Mouse (Mus musculus): Measurements from ENCODE around the gene Nos1ap.

Nos1ap gene

GRCm38 (mm10) chr1:170416206-170416605 is 173.5 kb downstream of the Nos1ap start:
- no peak for DNase-seq (ENCODE audit: low spot score)

DNA sequence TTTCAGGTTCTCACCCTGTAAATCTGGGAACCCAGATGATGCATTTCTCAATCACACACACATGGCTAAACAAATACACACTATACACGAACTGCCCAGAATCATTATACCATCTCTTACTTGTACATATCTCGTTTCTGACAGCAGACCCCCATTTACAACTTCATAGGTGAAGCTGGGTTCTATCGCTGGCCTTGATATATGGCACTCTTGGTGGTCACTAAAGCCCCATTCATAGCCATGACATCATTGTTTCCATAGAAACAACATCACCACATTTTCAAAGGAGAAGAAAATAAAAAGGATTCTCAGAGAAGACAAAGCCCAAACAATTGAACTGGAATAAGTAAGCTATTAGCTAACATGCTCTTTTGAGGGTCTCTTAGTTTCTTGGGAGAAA is 174.3 kb downstream of the Nos1ap start:
- DNase-seq (ENCODE audit: low spot score) = no peak

GRCm38 (mm10) chr1:170410402-170411191 is 179.1 kb downstream of the Nos1ap start:
- no peak for DNase-seq (ENCODE audit: low spot score)

GRCm38 (mm10) chr1:170409091-170409490 is 180.6 kb downstream of the Nos1ap start:
- no peak for DNase-seq (ENCODE audit: low spot score)

GRCm38 (mm10) chr1:170406921-170407320 is 182.7 kb downstream of the Nos1ap start:
- DNase-seq (ENCODE audit: low spot score) = no peak

GRCm38 (mm10) chr1:170405152-170405551 is 184.5 kb downstream of the Nos1ap start:
- no peak for DNase-seq (ENCODE audit: low spot score)

GRCm38 (mm10) chr1:170402682-170403081 is 187.0 kb downstream of the Nos1ap start:
- DNase-seq (ENCODE audit: low spot score) = no peak

- no peak for DNase-seq (ENCODE audit: low spot score)
Measured at GRCm38 (mm10) chr1:170398866-170399265, 190.8 kb downstream of the Nos1ap start.

GRCm38 (mm10) chr1:170395101-170395500 is 194.6 kb downstream of the Nos1ap start:
- DNase-seq (ENCODE audit: low spot score) = no peak

GRCm38 (mm10) chr1:170394641-170395040 is 195.0 kb downstream of the Nos1ap start:
- no peak for DNase-seq (ENCODE audit: low spot score)

DNA sequence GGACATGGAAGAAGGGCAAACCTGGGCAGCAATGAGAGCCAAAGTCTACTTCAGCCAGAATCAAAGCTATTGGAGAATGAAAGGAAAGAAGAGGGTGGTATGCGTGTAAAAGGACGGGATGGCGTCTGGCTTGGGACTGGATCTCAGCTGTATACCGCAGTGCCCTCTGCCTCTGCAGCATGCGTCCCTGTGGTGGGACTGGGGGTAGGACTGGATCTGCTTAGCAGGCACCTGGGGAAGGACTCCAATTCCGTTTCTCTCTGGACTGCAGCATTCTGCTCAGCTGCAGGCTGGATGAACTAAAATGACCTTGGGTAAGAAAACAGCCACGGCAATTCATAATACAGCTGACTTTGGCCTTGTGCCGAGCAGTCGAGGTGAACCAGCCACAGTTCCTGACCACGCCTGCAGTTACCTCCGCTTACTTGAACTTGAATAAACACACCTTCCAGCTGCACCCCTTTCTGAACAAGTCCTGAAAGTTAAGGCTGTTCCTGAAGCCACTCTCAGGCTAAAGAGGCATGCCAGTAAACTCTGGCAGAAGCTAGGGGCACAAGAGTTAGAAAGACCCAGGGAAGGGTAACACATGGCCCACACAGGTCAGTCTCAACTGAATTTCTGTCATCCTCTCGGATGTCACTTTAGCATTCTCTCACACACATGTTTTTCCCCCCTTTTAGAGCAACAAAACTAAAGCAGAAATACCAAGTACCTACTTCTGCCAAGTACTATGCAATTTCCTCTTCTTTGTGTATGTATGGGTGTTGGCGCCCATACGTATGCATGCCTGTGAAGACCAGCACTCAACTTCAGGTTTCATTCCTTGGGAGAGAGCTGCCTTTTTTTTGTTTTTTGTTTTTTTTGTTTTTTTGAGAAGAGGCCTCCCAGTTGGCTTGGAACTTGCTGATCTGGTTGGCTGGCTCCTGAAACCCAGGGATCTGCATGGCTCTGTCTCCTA is 196.6 kb downstream of the Nos1ap start:
- DNase-seq (ENCODE audit: low spot score) = no peak

GRCm38 (mm10) chr1:170387180-170387912 is 202.3 kb downstream of the Nos1ap start:
- no peak for DNase-seq (ENCODE audit: low spot score)

- no peak for DNase-seq (ENCODE audit: low spot score)
Measured at GRCm38 (mm10) chr1:170385416-170385815, 204.2 kb downstream of the Nos1ap start.

DNA sequence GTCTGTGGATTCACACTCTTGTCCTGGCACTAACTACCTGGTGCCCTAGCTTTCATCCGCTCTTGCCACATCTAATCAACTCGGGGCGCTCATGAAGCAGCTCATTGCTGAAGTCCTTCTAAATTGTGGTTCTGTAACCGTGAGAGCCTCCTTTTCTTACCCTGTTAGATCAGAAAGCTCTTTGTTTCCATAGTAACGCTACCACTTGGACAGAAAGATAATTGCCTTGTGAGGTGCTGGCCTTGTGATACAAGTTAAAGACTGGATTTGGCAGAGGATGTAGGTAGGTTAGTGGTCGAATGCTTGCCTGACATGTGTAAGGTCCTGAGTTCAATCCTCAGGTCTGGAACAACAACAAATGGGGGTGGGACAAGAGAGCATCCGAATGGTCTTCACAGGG is 206.1 kb downstream of the Nos1ap start:
- no peak for DNase-seq (ENCODE audit: low spot score)

GRCm38 (mm10) chr1:170381457-170381856 is 208.2 kb downstream of the Nos1ap start:
- DNase-seq (ENCODE audit: low spot score) = no peak

DNA sequence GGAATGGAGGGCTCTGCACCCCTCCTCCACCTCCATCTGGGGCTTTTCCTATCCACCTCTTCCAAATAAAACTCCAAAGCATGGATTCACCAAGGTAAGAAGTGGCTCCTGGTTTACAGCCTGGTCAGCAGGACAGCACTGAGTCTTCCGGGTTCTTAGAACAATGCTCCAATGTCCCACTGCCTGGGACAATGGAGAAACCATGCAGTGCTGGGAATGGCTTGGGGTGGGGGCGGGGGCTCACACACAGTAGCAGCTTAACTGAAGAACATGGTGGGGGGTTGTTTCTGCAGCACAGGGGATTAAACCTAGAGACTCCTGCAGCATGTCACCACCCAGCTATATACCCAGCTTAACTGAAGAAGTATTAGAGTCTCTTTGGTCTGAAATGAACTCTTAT is 209.2 kb downstream of the Nos1ap start:
- DNase-seq (ENCODE audit: low spot score) = no peak

DNA sequence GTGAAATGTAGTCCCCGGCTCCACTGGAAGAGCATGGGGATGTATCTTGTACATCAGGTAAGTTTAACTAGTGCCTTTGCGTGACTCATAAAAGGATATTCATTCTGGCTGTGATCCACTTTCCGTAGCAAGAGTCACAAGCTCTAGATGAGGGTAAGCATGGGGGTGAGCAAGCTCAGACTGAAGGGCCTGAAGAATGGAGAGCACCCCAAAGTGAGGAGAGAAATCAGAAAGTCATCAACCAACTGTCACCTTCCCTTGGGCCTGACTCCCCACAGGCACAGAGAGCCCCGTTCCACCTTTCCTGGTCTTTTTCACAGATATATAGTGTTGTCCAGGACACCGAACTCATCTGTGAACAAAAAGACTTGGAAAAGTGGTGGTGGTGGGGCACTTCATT is 213.9 kb downstream of the Nos1ap start:
- DNase-seq (ENCODE audit: low spot score) = no peak

DNA sequence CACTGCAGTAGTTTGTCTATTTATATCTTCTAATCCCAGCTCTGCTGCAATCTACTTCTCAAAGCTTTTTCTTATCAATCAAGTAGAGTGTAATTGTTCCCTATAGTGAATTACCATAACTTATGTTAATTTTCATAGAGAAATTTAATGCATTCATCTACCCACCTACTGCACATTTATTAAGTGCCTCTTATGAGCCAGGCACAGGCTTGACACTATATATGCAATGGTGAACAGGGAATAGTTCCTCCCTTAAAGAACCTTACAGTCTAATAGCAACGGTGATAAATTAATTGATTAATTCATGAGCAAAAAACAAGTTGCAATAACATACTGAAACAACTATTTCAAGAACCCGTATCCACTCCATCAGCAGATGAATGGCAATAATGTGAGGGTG is 215.9 kb downstream of the Nos1ap start:
- DNase-seq (ENCODE audit: low spot score) = no peak

- no peak for DNase-seq (ENCODE audit: low spot score)
Measured at GRCm38 (mm10) chr1:170371191-170371792, 218.4 kb downstream of the Nos1ap start.

DNA sequence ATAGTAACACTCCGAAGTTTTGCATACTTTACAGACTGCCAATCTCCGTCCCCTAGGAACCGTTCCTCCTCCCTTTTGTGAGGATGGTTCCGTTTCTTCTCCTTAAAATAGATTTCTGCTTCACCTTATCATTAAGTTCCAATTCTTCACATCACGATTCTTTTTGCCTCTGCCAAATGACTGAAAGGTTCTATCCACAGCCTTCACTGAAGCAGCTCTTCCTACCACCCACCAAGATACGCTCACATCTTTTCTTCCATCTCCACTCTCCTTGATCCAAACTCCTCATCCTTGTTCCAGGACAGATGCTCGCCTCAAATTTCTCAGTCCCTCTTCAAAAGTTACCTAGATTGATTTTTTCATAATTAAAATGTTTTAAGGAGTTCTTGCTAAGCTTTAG is 220.8 kb downstream of the Nos1ap start:
- no peak for DNase-seq (ENCODE audit: low spot score)

DNA sequence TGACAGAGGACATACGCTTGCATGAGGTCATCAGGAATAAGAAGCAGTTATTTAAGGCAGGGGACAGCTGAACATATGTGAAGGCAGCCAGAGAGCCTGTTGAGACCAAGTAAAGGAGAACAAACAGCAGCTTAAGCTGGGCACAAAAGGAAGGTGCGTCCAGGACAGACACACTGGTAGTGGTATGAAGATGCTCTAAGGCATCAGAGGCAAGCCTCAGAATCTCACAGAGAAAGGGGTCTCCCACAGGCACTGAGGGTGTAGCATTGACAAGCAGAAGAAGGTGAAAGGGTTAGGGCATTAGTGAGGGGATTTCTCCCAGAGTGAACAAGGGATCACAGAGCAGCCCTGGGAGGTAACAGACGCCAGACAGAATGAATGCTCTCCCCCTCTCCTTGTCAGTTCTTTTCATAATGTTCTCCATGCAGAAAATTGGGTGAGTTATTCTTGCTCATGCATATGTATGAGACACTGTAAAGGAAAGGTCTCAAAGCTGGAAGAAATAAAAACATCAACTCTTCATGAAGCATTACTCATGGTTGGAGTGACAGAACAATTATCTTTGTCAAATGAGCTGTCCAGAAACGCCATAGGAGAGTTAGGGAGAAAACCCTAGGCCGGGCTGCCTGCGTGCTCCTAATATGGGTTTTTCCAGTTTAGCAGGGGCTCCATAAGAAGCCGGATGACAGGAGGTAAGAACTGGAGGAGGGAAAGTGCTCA is 222.5 kb downstream of the Nos1ap start:
- DNase-seq (ENCODE audit: low spot score) = no peak
